ENCODE assay signal across 8 mouse cellular contexts in genomic region chr16:7038639-7039260, GRCm38 (mm10).
DNase-seq lines count a peak whose midpoint lies in the region; ATAC-seq lines count a peak whose summit lies in the region.

No protein-coding gene starts in this region.

- 1% methylated on average over 18 of the region's 18 CpGs for WGBS in kidney, embryonic 14.5 days
- WGBS in embryonic facial prominence, embryonic 13.5 days, result under 1% methylated on average over 18 of the region's 18 CpGs
- WGBS in intestine, embryonic 15.5 days, result 1% methylated on average over 18 of the region's 18 CpGs
- under 1% methylated on average over 18 of the region's 18 CpGs for WGBS in neural tube, embryonic 15.5 days

- peak overlapping the region; percentile 38 for H3K4me3 ChIP-seq in kidney, embryonic 14.5 days (ENCODE audit: low read length)
- H3K4me3 ChIP-seq in embryonic facial prominence, embryonic 13.5 days, result peak overlapping the region; percentile 23
- peak overlapping the region; percentile 4; the same call in 1 of the 2 replicates for H3K4me3 ChIP-seq in intestine, embryonic 15.5 days (replicated peaks)
- peak overlapping the region; percentile 52 for H3K4me3 ChIP-seq in neural tube, embryonic 15.5 days (replicated peaks)

- H3K27ac ChIP-seq in kidney, embryonic 14.5 days (ENCODE audit: low read depth, low read length), result no peak overlapping the region
- H3K27ac ChIP-seq in embryonic facial prominence, embryonic 13.5 days, result no peak overlapping the region
- H3K27ac ChIP-seq in intestine, embryonic 15.5 days, result no peak overlapping the region
- peak overlapping the region; percentile 94 for H3K27ac ChIP-seq in neural tube, embryonic 15.5 days (replicated peaks)

- 0 out of 2 replicates have a peak, but pooled peaks cover 5% of the 10 kb centered on the region for H3K4me1 ChIP-seq in kidney, embryonic 14.5 days (ENCODE audit: control insufficient read depth, insufficient read depth, low read length)
- peaks cover 4% of the 10 kb centered on the region for H3K4me1 ChIP-seq in embryonic facial prominence, embryonic 13.5 days
- no peaks in the 10 kb centered on the region for H3K4me1 ChIP-seq in intestine, embryonic 15.5 days (replicated peaks)
- H3K4me1 ChIP-seq in neural tube, embryonic 15.5 days, result peaks cover 29% of the 10 kb centered on the region

- H3K4me2 ChIP-seq in kidney, embryonic 14.5 days (replicated peaks; ENCODE audit: low read depth, low read length), result peak overlapping the region; percentile 49
- H3K4me2 ChIP-seq in embryonic facial prominence, embryonic 13.5 days, result peak overlapping the region; percentile 57
- H3K4me2 ChIP-seq in intestine, embryonic 15.5 days (replicated peaks), result peak overlapping the region; percentile 42
- H3K4me2 ChIP-seq in neural tube, embryonic 15.5 days, result peak overlapping the region; percentile 74

- H3K9ac ChIP-seq in kidney, embryonic 14.5 days (ENCODE audit: low read depth, low read length), result no peak overlapping the region
- no peak overlapping the region for H3K9ac ChIP-seq in embryonic facial prominence, embryonic 13.5 days
- H3K9ac ChIP-seq in intestine, embryonic 15.5 days, result no peak overlapping the region
- peak overlapping the region; percentile 60 for H3K9ac ChIP-seq in neural tube, embryonic 15.5 days (replicated peaks)

- H3K27me3 ChIP-seq in kidney, embryonic 14.5 days (ENCODE audit: control insufficient read depth, insufficient read depth, low read length), result peaks cover 12% of the 10 kb centered on the region; the same call in 1 of the 2 replicates
- peaks cover 56% of the 10 kb centered on the region for H3K27me3 ChIP-seq in embryonic facial prominence, embryonic 13.5 days
- H3K27me3 ChIP-seq in intestine, embryonic 15.5 days (replicated peaks), result peaks cover 31% of the 10 kb centered on the region
- no peaks in the 10 kb centered on the region for H3K27me3 ChIP-seq in neural tube, embryonic 15.5 days (replicated peaks)

- no peak for DNase-seq in kidney, postnatal 25 days
- no peak for DNase-seq in adrenal gland, adult 8-10 months
- DNase-seq in layer of hippocampus, adult 18-20 months (ENCODE audit: low spot score in 2 of 2), result no peak
- no peak for DNase-seq in c-Kit-positive CD71-positive TER-119-positive erythroid progenitor cells, embryonic 14.5 days (ENCODE audit: low spot score)

- peak; percentile 43; the same call in 1 of the 2 replicates for ATAC-seq in kidney, embryonic 14.5 days (ENCODE audit: low FRiP score, low TSS enrichment)
- no peak for ATAC-seq in embryonic facial prominence, embryonic 13.5 days (ENCODE audit: insufficient number of reproducible peaks, insufficient read depth, low FRiP score, low TSS enrichment, low read depth)
- ATAC-seq in intestine, embryonic 15.5 days, result no peak
- peak; percentile 42; the same call in 1 of the 2 replicates for ATAC-seq in neural tube, embryonic 15.5 days (ENCODE audit: low FRiP score)

- no peaks in the 10 kb centered on the region for H3K9me3 ChIP-seq in kidney, embryonic 14.5 days (ENCODE audit: control insufficient read depth, low read length)
- no peaks in the 10 kb centered on the region for H3K9me3 ChIP-seq in embryonic facial prominence, embryonic 13.5 days
- H3K9me3 ChIP-seq in intestine, embryonic 15.5 days, result no peaks in the 10 kb centered on the region
- no peaks in the 10 kb centered on the region for H3K9me3 ChIP-seq in neural tube, embryonic 15.5 days (replicated peaks)

- H3K36me3 ChIP-seq in kidney, embryonic 14.5 days (ENCODE audit: control insufficient read depth, insufficient read depth, low read length), result no peaks in the 10 kb centered on the region
- H3K36me3 ChIP-seq in embryonic facial prominence, embryonic 13.5 days, result no peaks in the 10 kb centered on the region
- no peaks in the 10 kb centered on the region for H3K36me3 ChIP-seq in intestine, embryonic 15.5 days
- H3K36me3 ChIP-seq in neural tube, embryonic 15.5 days, result no peaks in the 10 kb centered on the region

Comparison
In these comparisons a context has a peak if more than half of its experiments do, and no peak if none do; other contexts are left out.
1. ATAC-seq: peak in kidney, embryonic 14.5 days (single experiment) and neural tube, embryonic 15.5 days (single experiment); none in embryonic facial prominence, embryonic 13.5 days (single experiment) and intestine, embryonic 15.5 days (single experiment).
2. Peak in every context shown above with its lines, with median percentiles within 50 percentile points of each other: H3K4me2 ChIP-seq and H3K4me3 ChIP-seq.